Mouse (Mus musculus) spleen, adult 12 weeks (tissue): ENCODE results near the gene Cdadc1.

Experiments
- DNase-seq: peaks from one replicate; pipeline ENCODE4 v3.0.0; 2022; ENCODE audit warnings: low spot score

The Cdadc1 gene

DNA sequence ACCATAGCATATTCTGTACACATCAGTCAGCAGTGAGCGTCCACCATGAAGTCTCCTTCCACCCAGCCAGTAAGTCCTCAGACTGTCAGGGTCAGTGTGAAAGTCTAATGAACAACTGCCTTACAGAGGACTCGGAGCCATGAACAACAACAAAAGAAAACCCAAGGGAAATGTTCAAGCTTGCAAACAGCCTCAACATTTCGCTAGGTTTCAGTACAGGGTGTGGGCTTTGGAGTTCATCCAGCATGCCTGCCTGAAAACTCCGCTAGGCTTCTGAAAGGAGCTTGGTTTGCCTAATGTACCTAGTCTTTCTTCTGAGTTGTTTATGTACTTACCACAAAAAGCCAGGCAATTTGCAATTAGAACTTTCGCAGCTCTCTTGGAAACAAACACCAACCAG, 53.8 kb downstream of the Cdadc1 start:
- DNase-seq: no peak

DNA sequence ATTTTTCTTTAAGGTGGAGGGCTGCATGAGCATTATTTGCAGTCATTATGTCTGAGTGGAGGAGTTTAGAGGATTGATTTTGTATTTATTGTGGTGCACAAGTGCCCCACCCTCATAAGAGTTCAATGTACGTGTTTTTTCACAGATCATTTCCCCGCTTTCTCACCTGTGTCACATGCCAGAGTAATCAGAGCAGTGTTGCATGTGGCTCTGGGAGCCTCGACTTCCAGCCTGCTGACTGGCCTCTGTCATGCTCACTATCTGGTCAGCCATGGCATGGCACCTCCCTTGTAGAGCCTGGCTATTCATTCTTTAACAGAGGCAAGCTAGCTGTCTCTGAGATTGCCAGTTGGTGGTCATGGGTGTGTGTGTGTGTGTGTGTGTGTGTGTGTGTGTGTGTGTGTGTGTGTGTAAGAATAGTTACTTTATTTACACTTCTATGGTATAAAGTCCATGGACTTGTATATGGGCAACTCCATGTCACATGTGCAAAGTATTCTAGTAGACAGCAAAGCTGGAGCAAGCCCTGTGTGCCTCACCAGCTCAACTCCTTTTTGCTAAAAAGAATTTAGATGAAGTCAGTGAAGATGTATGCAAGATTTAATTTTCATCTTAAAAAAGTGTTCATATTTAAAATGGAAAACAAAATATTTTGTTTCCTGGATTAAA, 54.5 kb downstream of the Cdadc1 start:
- DNase-seq: no peak

DNA sequence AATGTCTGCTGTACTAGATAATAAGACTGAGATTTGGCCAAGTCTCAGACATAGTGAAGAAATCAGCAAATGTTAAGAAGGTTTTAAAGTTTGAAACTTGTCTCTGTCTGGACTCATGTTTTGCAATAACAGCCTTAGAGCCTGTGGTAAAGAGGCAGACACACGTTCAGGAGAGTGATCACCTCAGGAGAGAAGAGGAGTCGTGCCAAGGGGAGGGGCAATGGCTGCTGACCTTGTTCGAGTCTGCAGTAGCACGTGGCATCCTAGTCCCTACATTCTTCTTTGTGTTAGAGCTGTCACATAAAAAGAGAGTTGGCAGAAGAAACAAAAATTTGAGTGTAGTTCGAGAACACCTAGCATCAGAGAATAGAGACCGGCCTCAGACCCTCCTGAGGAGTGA, 57.0 kb downstream of the Cdadc1 start:
- no peak for DNase-seq

DNA sequence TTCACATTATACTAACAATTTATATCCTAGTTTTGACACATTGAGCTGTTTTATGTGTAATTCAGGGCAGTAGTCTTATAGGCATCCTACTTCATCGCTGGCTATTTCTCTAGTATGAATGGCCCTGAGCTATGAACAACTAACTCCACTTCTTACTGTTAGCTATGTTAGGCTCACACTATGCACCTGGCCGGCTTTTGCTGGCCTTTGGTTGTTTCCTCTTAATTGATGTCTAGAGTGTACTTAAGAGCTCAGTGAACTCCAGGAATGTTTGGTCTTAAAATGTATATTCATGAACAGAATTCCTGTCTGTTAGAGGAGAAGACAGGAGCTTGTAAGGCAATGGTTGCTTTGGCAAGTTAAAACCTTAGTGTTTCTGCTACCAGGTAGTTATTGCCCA, 57.5 kb downstream of the Cdadc1 start:
- DNase-seq: no peak

DNA sequence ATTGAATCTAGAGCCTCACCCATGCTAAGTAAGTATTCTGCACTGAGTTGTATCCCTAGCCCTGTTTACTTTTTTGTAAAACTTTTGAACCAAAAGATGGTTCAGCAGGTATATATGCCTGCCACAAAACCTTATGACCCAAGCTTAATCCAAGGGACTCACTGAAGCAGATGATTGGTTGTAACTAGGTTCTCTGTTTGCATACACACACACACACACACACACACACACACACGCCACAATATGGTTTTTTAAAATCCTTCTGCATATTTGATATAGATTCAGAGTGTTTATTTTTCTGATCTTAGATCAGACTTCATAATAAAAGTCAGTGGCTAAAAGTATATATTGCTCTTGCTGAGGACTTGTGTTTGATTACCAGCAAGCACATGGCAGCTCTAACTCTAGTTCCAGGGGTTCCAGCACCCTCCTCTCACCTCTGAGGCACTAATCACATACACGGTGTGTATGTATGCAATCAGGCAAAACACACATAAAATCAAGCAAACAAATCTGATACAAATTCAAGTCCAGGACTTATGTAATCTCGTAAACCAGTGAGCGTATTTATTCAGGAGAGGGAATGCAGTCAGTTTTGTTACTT, 59.8 kb downstream of the Cdadc1 start:
- no peak for DNase-seq

DNA sequence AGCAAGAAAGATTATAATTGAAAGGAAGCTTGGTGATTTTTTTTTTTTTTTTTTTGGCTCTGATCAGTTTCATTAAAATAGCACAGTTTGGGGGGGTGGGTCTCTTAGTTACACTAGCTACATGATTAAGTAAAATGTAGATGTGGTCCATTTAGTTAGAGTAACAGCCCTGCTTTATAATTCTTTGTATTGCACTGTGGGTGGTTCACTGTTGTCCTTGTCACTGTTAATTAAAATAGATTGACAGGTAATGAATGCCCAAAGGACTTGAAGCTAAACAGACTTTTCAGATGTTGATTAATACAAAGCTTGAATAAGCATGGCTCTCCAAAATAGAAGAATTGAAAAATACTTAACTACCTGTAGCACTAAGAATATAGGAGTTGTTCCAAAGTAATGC, 63.9 kb downstream of the Cdadc1 start:
- no peak for DNase-seq

DNA sequence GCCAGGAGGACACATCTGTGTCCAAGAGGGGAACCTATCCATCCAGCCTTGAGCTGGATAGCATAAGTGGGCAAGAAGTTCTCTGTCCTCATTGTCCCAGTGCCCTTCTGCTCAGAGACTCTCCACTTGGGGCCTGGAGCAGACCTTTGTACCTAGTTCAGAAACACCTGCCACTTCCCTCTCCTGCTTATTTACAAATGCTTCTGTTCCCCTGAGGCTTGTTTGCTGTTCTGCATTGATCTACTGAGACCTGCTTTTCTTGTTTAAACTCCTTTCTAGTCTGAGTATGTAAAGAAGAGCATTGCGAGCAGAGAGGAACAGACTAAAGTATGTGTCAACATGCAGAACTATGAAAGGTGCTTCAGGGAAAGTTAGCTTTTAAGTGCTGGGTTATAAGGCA, 64.8 kb downstream of the Cdadc1 start:
- DNase-seq: no peak

DNA sequence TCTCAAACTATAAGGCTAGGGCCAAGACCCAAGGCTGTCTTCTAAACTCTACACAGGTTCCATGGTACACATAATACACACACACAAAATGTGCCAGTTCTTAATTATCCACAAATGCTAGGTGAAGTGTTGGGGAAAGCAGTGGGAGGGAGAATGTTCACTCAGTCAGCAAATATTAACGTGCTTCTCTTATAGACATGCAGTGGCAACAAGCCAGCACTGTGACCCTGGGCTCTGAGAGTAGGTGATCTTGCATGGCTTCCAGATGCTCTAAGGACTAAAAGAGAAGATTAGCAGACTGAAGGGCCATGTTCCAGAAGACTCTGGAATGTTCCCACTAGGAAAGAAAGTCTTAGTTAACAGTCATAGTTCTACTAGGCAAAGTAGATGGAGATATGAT, 67.0 kb downstream of the Cdadc1 start:
- DNase-seq: no peak

DNA sequence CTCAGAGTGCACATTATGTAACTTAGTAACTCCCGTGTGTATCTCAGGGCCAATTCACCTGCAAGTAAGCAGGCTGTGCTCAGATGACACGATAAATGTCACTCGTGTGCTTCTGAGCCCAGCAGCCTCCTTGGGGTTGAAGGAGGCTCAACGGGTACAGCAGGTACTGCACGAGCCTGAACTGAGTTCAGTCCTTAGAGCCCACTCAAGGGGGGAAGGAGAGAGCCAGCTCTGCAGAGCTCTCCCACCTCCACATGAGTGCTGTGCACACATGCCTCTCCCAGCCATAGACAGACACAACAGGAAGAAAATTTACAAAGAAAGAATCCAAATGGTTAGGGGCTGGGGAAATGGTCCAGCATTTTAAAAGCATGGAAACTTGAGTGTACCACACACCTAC, 71.9 kb downstream of the Cdadc1 start:
- DNase-seq: no peak

DNA sequence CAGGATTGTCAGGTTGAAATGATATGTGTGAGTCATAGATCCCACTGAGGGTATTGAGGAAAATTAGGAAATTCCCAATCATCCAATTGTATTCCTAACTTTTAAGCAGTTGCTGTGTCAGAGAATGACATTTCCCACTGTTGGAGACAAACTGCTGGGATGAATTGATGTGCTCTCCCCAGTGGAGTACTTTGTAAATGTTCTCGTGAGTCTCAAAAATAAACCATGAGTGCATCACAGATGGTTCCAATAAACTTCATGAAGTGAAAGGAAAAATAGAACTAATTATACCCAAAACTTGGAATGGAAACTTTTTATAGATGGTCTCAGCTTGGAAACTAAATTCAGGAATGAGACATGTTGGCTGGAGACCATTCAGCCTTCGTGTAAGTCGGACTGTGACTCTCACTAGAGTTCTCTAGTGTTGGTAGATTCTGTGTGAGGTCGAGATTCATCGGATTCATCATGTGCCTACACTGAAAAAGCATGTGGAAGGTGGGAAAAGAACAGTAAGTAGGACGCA, 83.8 kb downstream of the Cdadc1 start:
- DNase-seq: no peak
